20 mouse cellular contexts compared by ENCODE assay signal in the genomic region with DNA sequence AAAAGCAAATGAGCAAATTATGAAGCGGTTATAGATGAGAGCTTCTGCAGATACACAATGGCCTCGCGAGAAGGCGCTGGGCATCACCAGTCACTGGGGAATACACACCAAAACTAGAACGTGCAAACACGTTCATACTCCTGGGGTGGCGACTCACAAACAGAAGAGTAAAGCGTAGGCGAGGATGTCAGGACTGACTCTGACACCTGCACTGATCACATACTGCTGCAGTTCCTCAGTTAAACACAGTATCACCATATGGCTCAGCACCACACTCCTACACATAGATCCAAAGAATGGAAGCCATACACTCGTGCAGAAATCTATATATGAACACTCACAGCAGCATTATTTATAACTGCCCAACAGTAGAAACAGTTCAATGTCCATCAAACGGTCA. TPM values are rescaled to one million over a fixed set of nuclear protein-coding genes. Genes with fewer than 3 reads are reported as not detected.
A peak's percentile ranks its signal among the peaks of the same experiment; 100 is the strongest.
DNase-seq lines count a peak whose midpoint lies in the region; TF ChIP-seq lines count a peak whose summit lies in the region.
"Had no signal": no experiment of that assay in that cellular context is flagged by ENCODE, and none has a peak within 500 bp of the region (broad histone marks: within the 10 kb centered on the region; RNA-seq: fewer than 3 reads in every experiment).

No protein-coding gene starts in this region.

- H3K27ac ChIP-seq in gastrocnemius, adult 2 months = peak overlapping the region; percentile 81
- H3K27ac ChIP-seq: forebrain, embryonic 13.5 days; heart, adult 2 months; neural tube, embryonic 12.5 days had no signal

- intact Hi-C loops in gastrocnemius, adult 2 months (cut with DNase I) = no loop called here
- intact Hi-C loops in left cerebral cortex, postnatal 4 days (cut with DNase I) = no loop called here

- TF ChIP-seq CTCF in gastrocnemius, adult 2 months (IDR thresholded peaks at IDR 0.05) = no peak

- DNase-seq in gastrocnemius, adult 2 months = no peak
- DNase-seq in gastrocnemius, adult 18-20 months (ENCODE audit: low spot score) = no peak
- peak; percentile 47 for DNase-seq in left cerebral cortex, adult 11 months (ENCODE audit: low spot score)
- DNase-seq in left cerebral cortex, postnatal 4 days = no peak
- peak; percentile 29 for DNase-seq in right cerebral cortex, postnatal 25 days
- DNase-seq in right cerebral cortex, postnatal 14 days = no peak
- DNase-seq in urinary bladder, adult 18-20 months (ENCODE audit: low spot score in 2 of 2) = no peak
- DNase-seq: cerebellum, adult 8-10 months; cerebellum, postnatal 36 days; embryo, embryonic 11 days; kidney, adult 9 months; kidney, postnatal 14 days; lung, postnatal 10 days; retina, postnatal 1 day; spleen, adult 18-20 months had no signal

- H3K4me3 ChIP-seq in gastrocnemius, adult 2 months = no peak overlapping the region
- H3K4me3 ChIP-seq: forebrain, embryonic 13.5 days; heart, adult 2 months; heart, embryonic 13.5 days; hindbrain, embryonic 13.5 days; neural tube, embryonic 12.5 days had no signal

RNA-seq across cellular contexts. Expression of a gene that starts 43.2 kb away (rescaled TPM):
- 10 to 100 TPM; 39.3 to 41.2 TPM for total RNA-seq in gastrocnemius, adult 2 months (2021)
- total RNA-seq in gastrocnemius, adult 18-20 months (2021) = 10 to 100 TPM; 38.5 to 45.0 TPM
- 100 to 1,000 TPM; 223 to 242 TPM for total RNA-seq in left cerebral cortex, postnatal 4 days (2021)

Comparison
In these comparisons a context has a peak if more than half of its experiments do, and no peak if none do; other contexts are left out.
1. DNase-seq: peak in left cerebral cortex, adult 11 months (single experiment) and right cerebral cortex, postnatal 25 days (single experiment); none in gastrocnemius, adult 2 months (single experiment), gastrocnemius, adult 18-20 months (single experiment), left cerebral cortex, postnatal 4 days (single experiment), right cerebral cortex, postnatal 14 days (single experiment) and urinary bladder, adult 18-20 months (0 of 2).
2. RNA of a gene that starts 43.2 kb away (total RNA-seq): 223 to 242 TPM in left cerebral cortex, postnatal 4 days; 38.5 to 45.0 TPM in gastrocnemius, adult 18-20 months and 39.3 to 41.2 TPM in gastrocnemius, adult 2 months; every median in the first group is over 4 times any median in the second.